Mouse (Mus musculus) kidney, postnatal 36 days (tissue): ENCODE measurements around the gene Gata5.

Source experiments
- DNase-seq, 2 experiments: peaks; one replicate each; pipeline ENCODE4 v3.0.0; 2021 to 2022; ENCODE audit warnings: mixed read lengths in 2 of 2

Gata5 gene

DNA sequence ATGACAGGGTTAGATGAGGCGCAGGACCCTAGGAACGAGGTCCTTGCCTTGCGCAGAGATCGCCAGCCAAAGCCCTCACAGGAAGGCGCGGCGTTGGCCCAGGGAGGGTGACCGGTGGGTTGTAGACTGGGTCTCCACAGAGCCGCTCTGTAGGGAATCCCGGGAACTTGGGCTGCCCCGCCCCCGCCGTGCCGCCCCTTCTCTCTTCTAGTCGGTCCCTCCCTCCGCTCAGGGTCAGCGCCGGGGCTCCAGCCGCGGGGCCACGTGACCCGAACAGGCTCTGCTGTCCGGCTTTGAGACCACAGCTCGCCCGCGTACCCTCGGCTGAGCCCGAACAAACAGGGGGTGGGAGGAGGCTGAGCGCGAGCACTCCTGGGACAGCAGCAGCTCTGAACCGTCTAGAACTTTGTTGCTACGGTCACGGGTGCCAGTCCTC lies at the start of gene Gata5:
Gene Gata5 (minus strand): TSS at position 149 of the 436 bp plus-strand sequence.
- peak; percentile 43 to 56 for DNase-seq

DNA sequence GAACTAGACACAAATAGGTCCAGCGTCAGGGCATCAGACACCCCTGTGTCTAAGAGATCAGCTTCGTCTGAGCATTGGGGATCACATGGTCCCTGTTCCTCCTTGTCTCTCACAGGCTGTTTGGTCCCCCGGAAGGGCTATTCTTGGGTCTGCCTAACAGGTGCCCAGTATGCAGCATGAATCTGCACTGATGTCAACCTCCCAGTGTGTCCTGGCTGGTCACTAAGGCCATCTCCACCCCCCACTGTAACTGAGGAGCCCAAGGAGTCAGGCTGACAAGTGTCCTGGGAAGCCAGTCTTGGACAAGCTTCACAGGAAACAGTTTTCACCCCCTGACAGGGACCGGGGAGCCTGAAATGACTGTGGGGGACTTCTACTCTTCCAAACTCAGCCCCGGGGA lies 42.2 kb upstream of the Gata5 start:
- DNase-seq = no peak

DNA sequence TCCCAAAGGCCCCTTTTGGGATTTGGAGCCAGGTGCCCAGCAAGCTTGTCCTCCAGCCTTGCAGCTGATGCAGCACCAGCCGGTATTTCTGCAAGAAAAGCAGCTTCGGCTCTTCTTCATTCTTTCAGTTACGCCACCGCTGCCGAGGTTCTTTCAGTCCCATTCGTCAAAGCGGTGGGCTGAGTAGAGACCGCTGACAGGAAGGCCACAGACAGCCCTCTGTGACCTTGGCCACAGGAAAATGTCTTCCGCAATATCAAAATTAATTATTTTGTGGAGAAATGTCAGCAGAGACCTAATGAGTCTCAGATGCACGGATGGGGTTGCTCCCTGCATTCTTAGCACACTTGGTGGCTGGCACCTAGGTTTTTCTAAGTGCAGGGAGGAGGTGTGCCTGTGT lies 38.8 kb upstream of the Gata5 start:
- DNase-seq = no peak

DNA sequence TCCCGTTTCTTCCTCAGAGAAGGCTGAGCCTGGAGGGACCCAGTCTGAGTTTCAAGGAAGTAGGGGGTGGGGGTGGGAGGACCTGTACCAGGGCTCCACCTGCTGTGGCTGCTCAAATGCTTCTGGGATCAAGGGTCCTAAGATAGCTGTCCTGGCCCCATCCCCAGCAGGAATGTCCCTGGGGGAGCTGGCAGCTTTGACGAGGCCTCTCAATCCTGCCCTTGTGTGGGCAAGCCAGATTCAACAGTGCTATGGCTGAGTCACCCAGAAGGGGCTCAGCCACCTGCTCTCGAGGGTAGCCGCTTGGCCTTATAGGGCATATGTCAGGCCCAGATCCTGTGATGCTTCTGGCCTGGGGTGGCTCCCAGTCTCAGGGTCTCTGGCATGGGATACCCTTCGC lies 33.9 kb upstream of the Gata5 start:
- no peak for DNase-seq

DNA sequence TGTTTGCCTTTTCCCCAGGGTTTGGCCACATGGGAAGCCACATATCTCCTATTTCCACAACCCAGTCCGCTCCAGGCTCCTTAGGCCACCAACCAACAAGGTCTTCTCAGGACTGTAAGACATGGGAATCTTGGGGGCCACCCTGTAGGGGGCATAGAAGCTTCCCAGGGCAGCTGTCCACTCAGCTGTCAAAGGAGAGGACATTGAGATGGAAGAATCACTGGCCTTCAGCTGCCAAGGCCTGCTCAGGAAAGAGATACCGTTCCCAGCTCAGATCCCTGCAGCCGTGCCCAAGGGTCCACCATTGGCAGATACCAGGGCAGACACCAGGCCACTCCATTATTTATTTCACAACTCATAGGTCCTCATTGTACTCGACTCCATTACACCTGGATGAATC lies 32.9 kb upstream of the Gata5 start:
- DNase-seq = no peak

DNA sequence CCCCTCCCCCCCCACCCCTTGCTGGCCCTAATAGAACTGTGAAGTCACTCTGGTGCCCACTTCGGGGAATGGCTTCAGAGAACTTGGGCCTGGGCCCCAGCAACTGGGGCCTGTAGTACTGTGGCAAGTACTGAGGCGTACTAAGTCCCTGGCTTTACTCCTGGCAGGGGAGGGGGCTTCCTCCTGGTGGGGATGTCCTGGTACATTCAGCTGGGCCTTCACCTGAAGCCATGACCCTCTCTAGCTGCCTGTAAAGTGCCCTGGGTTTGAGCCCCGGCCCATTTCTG lies 28.9 kb upstream of the Gata5 start:
- DNase-seq = no peak

DNA sequence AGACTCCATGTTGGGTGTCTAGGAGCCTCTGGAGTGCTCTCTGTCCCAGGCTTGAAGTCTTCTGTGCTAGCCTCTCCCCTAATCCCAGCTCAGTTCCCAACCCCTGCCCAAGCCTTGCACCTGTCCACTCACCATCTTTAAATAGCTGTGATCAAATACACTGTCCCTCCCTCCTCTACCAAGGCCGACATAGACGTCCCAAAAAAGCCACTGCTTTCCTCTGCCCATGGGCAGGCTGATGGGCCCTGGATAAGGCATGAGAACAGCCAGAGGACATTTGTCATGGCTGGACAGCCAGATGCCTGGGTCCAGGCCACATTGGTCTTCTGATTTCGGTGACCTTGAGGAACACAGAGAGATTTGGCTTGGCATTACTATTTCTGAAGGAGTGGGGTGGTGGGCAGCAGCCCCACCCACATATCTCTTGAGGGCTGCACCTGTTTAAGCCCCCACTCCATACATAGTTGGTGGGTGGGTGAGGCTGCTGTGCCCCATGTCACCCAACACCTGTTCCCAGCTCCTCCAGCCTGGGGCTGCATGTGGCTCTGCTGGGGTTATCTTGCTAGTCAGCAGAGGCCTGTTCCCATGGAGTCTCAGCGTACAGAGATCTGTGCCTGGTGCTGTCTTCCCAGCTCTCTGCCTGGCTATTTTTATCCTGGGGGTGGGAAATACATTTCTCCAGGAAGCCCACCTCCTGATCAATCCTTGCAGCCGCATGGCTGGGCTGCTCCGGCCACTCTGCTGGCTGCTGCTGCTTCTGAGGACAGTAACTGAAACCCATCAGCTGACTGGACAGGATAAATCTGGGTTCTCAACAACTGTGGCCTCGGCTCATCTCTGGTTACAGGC lies 28.3 kb upstream of the Gata5 start:
- no peak for DNase-seq

DNA sequence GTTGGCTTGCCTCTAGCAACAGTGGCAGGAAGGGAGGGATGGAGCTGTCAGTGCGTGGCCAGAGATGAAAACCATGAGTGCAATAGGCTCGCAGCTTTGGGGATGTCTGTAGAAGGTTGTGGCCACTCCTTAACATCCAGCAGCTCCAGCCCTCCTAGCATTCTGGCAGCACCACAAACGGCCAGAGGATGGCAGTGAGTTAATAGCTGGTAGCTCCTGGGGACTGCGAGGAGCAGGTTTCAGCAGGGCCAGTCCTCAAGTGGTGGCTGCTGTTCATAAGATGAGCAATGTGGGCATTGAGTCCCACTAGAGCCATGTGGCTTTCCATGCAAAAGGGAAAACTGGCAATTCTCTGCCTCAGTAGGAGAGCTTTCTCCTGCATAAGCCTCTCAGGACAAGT lies 24.6 kb upstream of the Gata5 start:
- peak in 1 of 2 experiments; percentile 9 for DNase-seq

DNA sequence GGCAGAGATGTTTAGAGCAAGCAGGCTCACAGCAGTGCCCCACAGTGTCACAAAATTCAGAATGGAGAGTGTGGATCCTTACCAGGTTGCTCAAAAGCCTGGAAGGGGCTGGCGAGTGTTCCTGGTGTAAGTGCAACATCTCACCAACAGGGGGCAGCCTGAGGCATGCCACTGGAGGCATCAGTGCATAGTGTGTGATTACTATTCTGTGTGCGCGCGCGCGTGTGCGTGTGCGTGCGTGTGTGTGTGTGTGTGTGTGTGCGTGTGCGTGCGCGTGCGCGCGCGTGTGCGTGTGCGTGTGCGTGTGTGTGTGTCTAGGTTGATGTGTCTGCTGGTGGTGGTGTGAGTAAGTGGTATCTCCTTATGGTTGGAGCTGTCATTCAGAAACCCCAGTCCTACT lies 18.8 kb upstream of the Gata5 start:
- peak; percentile 12 to 66 for DNase-seq

DNA sequence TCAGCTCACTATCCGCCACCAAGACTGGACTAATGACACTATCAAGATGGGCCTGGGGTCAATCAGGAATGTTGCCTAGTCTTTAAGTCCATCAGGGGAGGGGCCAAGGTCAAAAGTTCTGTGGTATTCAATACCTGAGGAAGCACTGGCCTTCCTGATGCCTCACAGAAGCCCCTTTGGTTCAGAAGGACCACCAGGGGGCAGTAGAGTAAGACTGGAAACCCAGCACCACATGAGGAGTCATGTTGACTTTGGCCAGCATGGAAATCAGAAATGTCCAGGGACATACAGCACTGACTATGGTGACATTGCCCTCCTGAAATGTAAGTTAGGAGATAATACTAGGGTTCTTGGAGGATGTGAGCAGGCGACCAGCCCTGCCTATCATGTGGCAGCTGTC lies 16.2 kb upstream of the Gata5 start:
- DNase-seq = peak; percentile 26 to 60

DNA sequence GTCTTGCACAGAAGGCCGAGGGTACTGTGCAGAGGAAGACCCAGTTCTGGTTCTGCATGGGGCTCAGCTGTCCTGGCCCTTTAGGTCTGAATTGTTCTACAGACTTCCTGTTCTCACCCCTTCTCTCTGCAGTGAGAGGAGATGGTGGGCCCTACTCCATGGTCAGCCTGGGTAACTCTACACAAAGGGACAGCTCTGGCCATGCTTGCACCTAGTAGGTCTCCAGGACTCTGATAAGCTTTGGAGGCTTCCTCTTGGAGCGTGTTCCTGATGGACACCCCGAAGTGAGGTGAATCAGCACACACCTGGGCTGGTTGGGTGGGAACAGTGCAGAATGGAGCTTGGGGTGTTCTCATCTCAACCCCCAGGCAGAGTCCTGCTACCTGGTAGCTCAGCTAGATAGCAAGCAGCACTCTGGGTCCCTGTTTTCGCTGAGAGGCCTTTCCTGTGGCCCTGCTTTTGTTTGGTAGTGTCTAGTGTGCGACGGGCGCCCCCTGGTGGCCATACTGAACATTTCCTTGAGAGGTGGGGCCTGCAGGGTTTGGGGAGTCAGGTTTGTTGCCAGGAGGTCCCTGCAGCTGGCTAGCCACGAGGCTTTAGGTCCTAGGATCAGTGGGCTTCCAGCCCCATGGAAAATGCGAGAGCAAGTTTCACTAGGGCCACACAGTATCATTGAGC lies 12.5 kb upstream of the Gata5 start:
- peak; percentile 75 to 89 for DNase-seq

DNA sequence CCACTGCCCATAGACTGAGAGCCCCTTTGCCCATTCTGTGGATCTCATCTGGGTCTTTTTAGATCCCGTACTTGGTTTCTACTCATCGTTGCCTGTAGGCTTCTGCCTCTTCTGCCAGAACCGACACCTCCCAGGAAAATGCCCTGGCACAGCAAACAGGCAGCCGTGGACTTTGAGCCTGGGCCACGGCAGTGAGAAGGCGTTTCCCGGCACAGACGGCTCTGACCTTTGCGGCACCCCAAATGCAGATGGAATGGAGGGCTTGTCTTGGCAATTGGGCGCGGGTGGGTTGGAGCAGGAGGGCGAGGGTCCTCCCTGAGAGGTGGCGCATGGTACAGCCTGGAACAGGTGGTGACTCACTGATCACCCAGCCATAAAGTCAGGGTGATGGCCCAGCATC lies 8.6 kb upstream of the Gata5 start:
- peak; percentile 61 to 79 for DNase-seq

DNA sequence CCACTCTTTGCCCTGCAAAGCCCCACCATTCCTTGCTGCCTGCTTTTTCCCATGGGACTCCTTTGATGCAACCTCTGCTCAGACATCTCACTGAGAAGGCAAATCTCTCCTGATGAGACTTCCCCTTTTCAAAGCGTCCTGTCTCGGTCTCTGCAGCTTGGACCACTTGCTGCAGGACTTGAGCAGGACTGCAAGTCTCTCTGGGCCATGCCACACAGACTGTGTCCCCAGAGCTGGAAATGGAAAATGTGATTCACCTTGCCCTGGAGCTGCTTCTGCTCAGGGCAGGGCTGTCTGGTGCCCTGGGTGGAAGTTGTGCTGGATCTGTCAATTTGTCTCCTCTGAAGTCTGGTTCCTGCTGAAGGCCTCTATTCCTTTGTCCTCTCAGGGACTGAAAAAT lies 7.7 kb upstream of the Gata5 start:
- no peak for DNase-seq

DNA sequence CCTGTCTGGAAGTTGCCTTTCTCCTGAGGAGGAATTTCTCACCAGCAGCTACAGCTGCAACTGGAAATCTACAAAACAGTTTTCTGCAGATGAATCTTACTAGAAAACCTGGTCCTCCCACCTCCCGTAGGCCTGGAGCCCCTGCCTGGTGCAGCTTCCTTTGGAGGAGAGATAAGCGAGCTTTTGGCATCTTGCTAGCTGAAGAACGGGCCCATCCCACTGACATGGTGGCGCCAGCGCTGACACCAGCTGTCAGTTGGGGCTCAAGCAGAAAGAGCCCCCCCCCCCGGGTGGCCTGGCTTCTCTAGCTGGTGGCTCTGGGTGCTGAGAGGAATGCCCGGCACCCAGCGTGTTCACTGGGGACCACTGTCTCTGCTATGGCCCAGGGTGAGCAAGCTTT lies 6.7 kb upstream of the Gata5 start:
- no peak for DNase-seq

DNA sequence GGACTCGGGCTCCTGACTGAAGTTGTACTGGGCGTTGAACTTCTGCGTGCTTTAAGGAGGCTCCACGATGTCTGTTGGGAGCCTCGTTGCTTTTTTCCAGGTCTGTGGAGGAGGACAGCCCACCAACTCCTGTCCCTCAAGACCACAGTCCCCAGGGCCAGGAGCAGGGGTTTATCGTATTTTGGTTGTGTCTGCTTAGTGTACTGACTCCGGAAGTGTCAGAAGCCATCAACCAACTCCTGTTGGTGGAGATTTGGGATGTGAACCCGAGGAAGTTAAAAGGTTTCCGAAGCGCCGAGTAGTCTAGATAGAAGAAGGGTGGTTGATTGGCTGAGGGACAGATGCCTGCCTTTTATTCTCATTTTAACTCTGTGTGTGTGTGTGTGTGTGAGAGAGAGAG lies 5.4 kb upstream of the Gata5 start:
- no peak for DNase-seq

DNA sequence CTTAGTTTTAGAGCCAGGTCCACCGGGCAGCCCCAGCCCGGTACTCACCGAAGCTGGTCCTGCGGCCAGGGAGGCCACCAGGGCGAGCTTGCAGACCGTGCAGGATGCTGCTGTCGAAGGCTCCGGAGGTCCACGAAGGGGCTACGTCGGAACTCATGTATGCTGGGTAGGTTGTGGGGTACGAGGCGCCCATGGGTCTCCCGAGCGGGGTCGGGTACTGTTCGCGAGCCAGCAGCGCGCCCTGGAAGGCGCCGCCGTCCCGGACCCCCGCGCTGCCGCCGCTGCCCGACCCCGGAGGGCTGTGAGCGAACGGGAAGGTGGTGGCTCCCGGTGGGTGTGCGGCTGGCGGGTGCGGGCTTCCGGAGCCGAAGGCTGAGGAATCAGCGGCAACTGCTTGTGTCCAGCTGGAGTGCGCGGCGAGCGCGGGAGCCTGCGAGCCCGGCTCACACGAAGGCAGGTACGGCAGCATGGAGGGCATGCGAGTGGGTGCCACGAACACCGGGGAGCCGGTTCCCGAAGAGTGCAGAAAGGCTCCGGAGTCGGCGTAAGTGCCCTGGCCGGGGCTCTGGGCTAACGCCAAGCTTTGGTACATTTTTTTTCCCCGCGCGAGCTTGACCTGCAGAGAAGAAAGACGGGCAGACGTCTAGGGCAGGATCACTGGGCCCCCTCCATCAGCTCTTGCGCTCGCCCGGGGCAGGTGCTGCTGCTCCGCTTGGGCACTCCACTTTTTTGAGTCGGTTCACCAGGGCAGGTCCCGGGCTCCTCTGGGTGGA lies 535 bp downstream of the Gata5 start:
- peak in 1 of 2 experiments; percentile 20 for DNase-seq

DNA sequence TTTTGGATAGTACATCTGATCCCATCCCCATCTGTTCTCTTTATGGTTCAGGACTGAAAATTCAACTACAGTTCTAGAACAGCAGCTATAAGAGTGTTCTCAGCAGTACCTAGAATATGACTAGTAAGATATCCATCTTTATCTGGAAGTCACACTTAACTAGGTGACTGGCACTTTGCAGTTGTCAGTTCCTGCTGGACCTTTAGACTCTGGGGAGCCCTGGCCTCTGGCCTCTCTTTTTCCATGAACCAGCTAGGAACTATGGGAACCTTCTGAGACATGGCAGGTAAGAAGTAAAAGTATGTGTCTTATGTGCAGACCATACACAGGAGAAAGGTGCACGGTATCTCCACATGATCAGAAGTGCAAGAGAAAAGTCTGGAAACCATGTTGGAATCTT lies 5.0 kb downstream of the Gata5 start:
- DNase-seq = no peak

DNA sequence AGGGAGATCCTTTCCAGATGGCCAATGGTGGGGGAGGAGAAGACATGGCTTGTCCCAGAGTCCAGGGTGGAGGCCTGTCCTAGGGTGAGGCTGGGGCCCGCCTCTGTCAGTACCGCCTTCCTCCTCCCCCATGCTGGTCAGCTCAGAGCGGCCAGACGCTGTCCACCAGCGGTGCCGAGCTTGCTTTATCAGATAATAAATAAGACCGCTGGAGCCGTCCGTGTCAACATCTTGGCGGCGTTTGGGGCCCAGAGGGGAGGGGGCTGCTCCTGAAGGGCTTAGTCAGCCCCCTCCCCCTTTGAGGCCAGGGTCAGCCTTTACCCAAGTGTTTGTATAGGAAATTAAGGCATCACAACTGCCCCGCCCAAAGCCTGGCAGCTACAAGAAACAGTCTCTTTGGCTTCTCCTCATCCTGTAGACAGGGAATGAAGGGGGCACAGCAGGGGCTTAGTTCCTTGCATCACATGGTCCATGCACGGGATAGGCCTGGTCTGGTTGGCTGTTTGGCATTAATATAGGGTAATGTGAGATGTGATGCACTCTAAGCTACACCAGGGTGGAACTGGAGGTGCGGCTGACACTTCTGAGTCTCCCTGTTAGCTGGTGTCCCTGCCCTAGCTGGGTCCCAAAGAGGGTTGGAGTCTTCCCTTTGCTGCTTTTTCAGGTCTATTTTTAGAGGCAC lies 11.7 kb downstream of the Gata5 start:
- no peak for DNase-seq

DNA sequence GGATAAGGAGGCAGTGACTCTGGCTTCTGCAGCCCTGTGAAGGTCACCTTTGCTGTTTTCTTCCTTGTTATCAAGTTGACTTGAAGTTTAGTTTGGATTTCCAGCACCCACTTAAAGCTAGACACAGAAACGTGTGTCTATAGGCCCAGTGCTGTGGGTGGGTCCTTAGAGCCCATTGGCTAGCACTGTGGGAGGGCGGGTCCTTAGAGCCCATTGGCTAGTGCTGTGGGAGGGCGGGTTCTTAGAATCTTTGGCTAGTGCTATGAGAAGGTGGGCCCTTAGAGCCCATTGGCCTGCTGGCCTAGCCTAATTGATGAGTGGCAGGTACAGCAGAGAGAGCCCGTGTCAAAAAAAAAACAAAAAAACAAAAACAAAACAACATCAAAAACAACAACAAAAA lies 14.3 kb downstream of the Gata5 start:
- DNase-seq = no peak

DNA sequence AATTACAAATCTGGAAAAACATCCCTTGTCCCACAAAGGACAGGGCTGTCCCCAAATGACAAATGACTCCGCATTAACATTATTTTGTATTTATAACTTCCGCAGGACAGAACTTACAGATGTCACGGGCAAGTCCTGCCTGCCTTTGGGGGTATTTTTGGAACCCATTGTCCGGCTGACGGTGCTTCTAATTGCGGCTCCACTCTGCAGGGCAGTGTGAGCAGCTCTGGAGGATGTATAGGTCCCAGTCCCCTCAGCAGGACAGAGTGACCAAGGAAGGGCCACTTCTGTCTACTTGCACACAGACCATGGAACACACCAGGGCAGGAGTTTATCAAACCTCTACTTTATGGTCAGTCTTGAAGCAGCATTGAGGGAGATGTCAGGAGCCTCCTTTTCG lies 16.9 kb downstream of the Gata5 start:
- no peak for DNase-seq

DNA sequence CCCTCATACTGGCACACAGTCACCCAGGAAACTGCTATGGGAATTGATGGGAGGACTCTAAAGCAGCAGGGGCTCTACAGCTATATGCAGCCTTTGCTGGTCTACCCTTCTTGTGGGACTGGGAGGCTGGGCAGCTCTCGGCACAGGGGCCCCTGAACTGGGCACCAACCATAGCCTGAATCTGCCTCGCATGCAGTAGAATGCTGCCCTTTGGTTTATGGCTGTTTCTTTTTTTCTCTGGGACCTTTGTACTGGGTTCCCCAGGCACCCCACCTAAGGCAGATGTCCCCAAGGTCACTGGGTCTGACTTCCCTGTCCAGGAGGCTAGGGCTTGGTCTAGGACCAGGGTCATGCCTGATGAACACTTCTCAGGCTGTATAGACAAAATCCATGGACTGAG lies 20.2 kb downstream of the Gata5 start:
- no peak for DNase-seq

DNA sequence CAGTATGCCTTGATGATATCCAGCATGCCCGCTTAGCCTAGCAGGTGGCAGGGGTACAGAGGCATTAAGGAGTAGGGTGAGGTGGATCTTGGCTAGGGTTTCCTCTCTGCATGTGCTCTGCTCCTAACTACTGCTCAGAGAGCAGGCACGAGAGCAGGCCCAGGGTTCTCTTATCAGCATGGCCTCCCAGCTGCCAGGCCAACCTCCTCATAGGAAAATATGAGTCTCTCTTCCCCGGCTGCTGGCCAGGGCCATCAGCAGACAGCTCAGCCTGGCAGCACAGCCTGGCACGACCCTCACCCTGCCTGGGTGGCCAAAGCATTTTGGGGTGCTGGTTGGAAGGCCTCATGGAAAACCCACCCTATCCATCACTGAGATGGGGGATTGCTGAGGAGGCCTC lies 23.4 kb downstream of the Gata5 start:
- no peak for DNase-seq

DNA sequence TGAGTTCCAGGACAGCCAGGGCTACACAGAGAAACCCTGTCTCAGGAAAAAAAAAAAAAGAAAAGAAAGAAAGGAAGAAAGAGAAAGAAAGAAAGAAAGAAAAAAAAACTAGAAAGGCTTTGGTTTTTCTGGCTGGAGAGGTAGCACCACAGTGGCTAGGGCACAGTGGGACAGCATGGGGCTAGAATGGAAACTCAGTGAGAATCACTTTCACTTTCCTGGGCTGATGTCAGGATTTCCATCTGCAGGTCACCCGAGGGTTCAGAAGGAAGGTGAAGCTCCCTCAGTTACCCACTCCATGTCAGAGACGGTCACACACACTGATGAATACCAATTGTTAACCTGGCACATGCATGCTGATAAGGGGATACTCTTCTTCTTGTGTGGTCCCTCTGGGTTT lies 26.8 kb downstream of the Gata5 start:
- no peak for DNase-seq
